Mouse (Mus musculus) lung, postnatal 0 days (tissue): ENCODE measurements at regions not wholly inside any gene's neighbourhood (a gene's known extent, or its start where the extent isn't known, plus 50 kb on each side); places are given as distances from the start of the nearest gene placed in this dataset.

Experiments used
- CTCF ChIP-seq: IDR thresholded peaks from 2 replicates; pipeline ENCODE4 v1.5.1; 2016; ENCODE audit warnings: antibody characterized with exemption, mild to moderate bottlenecking
- EP300 ChIP-seq: IDR thresholded peaks from 2 replicates; pipeline ENCODE4 v1.6.1; 2016; ENCODE audit warnings: antibody characterized with exemption, mild to moderate bottlenecking, control low read depth

DNA sequence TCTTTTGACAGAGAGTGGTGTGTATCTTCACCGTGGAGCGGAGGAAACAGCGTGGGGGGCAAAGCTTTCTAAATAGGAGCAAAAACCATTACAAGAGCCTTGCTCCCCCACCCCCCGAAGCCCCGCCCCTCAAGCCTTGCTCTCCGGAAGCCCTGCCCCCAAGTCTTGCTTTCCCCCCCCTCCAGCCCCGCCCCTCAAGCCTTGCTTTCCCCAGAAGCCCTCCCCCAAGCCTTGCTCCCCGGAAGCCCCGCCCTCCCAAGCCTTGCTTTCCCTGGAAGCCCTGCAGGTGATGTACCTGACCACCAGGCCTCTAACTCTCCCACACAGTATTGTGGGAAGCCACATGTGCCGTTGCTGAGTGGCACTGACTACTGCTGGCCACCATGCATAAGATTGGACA, 214.8 kb upstream of the A430005L14Rik start:
- TF ChIP-seq CTCF (no peak), EP300 (no peak)
